Mouse (Mus musculus): ENCODE data around the gene Cfap74.

GRCm38 (mm10) chr4:155402489-155402888 lies 6.5 kb upstream of the Cfap74 start:
- no peak for TF ChIP-seq GATA1 (IDR thresholded peaks at IDR 0.05; ENCODE audit: low read depth, low read length)
- TF ChIP-seq KAT2A (conservative IDR thresholded peaks at IDR 0.05; ENCODE audit: low read depth, low read length): no peak
- no peak for TF ChIP-seq MAFK (IDR thresholded peaks at IDR 0.05; ENCODE audit: borderline replicate concordance, low read depth, low read length)
- no peak for TF ChIP-seq ZMIZ1 (IDR thresholded peaks at IDR 0.05; ENCODE audit: low read depth, low read length)
- TF ChIP-seq POLR2AphosphoS2 (IDR thresholded peaks at IDR 0.05; ENCODE audit: low read length): no peak
